Mouse (Mus musculus): ENCODE data around the gene Sipa1l1. TPM values are rescaled to one million over a fixed set of nuclear protein-coding genes. Genes with fewer than 3 reads are reported as not detected.
"Not testable (repeated sequence)": the region's sequence is repeated elsewhere in the genome, so short reads cannot be mapped to it uniquely, and the experiment has no call there.

Sipa1l1 gene
- polyA plus RNA-seq, 1 experiment, result 17.2 TPM

DNA sequence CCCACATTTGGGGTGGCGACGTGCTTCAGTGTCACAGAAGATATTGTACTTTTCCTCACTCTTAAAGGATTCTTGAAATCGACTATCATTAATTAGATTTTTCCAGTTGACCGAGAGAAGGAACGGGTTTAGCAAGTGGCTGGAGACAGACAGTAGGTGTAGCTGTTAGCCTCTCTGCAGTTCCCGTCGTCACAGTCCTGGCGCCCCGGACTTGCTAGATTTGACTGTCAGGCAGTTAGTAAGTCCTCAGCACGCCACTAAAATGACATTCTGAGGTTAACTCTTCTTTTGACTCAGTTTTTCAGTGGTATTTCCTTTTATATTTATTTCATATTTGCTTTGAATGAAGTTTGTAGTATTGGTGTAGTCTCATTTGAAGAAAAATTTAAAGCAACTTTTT lies 2.5 kb downstream of the Sipa1l1 start:
- Histone ChIP-seq H3K4me1 (ENCODE audit: control insufficient read depth, insufficient read depth, low read length) (peaks cover 6% of the 10 kb centered on the region; the same call in 1 of the 2 replicates), H3K4me3 (ENCODE audit: insufficient read depth, low read length) (no peak overlapping the region), H3K27ac (ENCODE audit: insufficient read depth, low read depth, low read length) (no peak overlapping the region)
- TF ChIP-seq CTCF (IDR thresholded peaks at IDR 0.05; ENCODE audit: low read depth, low read length), result no peak
- no peak for TF ChIP-seq POLR2A (IDR thresholded peaks at IDR 0.05; ENCODE audit: borderline replicate concordance, low read depth, low read length)

DNA sequence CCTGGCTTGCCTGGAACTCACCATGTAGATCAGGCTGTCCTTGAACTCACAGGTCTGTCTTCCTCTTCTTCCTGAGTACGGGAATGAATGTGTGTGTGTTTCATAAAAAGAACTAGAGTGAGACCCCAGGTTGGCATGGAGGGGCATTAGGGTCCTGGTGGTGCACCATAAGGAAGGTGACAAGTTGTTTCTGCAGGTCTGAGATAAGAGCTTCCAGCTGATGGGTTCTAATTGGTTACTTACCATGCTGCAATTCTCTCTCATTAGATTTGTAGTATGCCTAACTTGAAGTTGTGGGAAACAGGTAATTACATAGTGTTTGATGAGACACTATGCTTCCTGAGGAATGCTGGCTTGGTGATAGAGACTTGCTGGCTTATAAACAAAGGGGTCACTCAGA lies 4.5 kb downstream of the Sipa1l1 start:
- TF ChIP-seq CTCF (IDR thresholded peaks at IDR 0.05; ENCODE audit: low read depth, low read length) (no peak), POLR2A (IDR thresholded peaks at IDR 0.05; ENCODE audit: borderline replicate concordance, low read depth, low read length) (no peak)
- peaks cover 3% of the 10 kb centered on the region; the same call in 1 of the 2 replicates for H3K4me1 ChIP-seq (ENCODE audit: control insufficient read depth, insufficient read depth, low read length)
- H3K27ac ChIP-seq (ENCODE audit: insufficient read depth, low read depth, low read length), result no peak overlapping the region

DNA sequence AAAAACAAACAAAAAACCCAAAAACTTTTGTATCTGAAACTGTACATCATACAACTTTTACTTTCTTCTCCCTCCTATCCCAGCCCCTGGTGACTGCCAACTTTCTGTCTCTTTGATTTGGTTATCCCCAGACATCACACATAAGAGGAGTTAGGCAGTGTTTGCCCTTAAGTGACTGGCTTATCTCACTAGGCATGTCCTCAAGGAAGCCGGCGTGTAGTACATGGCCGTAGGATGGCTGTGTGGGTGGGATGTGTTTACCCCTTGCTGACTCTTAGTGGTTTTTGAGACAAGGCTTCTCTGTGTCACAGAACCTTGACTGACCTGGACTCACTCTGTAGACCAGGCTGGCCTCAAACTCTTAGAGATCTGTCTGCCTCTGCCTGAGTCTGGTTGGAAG lies 6.6 kb downstream of the Sipa1l1 start:
- Histone ChIP-seq H3K4me1 (ENCODE audit: control insufficient read depth, insufficient read depth, low read length) (no peaks in the 10 kb centered on the region), H3K27ac (ENCODE audit: insufficient read depth, low read depth, low read length) (no peak overlapping the region), H3K4me3 (ENCODE audit: insufficient read depth, low read length) (no peak overlapping the region)
- TF ChIP-seq POLR2A (IDR thresholded peaks at IDR 0.05; ENCODE audit: borderline replicate concordance, low read depth, low read length), result no peak
- TF ChIP-seq CTCF (IDR thresholded peaks at IDR 0.05; ENCODE audit: low read depth, low read length), result no peak

More for the DNA sequence above, 4.5 kb downstream of the Sipa1l1 start:
- H3K4me3 ChIP-seq (ENCODE audit: insufficient read depth, low read length), result no peak overlapping the region

DNA sequence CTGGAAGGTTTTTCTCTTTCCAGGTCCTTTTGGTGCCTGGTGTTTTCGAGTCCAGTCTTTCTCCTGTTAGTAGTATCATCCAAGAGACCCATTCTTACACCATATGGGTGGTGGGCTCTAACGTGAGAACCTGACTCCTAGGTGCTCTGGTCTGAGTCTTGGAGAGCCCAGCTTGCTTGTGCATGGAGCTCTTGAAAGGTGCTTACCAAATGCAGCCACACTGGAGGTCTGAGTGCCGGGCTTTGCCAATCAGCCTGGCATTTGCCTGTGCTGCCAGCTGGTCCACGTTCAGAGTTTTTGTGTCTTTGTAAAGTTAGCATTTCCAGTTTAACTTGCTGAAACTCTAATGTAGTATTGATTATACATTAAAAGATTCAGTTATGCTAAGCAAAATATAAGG lies 9.5 kb downstream of the Sipa1l1 start:
- no peak for TF ChIP-seq CTCF (IDR thresholded peaks at IDR 0.05; ENCODE audit: low read depth, low read length)
- TF ChIP-seq POLR2A (IDR thresholded peaks at IDR 0.05; ENCODE audit: borderline replicate concordance, low read depth, low read length), result no peak
- no peak overlapping the region for H3K27ac ChIP-seq (ENCODE audit: insufficient read depth, low read depth, low read length)
- H3K4me3 ChIP-seq (ENCODE audit: insufficient read depth, low read length), result no peak overlapping the region
- H3K4me1 ChIP-seq (ENCODE audit: control insufficient read depth, insufficient read depth, low read length), result no peaks in the 10 kb centered on the region

DNA sequence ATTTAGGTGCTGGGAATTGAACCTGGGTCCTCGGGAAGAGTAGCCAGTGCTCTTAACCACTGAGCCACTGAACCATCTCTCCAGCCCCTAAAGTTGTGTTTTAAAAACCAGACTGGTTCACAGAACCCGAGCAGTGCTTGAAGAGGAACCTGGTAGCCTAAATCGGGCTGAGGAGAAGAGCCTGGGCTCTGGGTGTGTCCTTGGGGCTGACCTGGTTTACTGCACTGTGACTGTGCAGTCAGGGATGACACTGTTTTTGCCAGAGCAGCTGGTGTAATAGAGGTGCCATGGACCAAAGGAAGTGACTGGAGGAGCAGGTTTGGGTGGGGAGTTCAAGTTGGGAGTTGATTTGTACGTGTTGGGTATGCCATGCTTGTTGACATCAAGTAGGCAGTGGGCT lies 10.5 kb downstream of the Sipa1l1 start:
- Histone ChIP-seq H3K27ac (ENCODE audit: insufficient read depth, low read depth, low read length) (no peak overlapping the region), H3K4me1 (ENCODE audit: control insufficient read depth, insufficient read depth, low read length) (no peaks in the 10 kb centered on the region), H3K4me3 (ENCODE audit: insufficient read depth, low read length) (no peak overlapping the region)
- no peak for TF ChIP-seq POLR2A (IDR thresholded peaks at IDR 0.05; ENCODE audit: borderline replicate concordance, low read depth, low read length)
- TF ChIP-seq CTCF (IDR thresholded peaks at IDR 0.05; ENCODE audit: low read depth, low read length), result no peak

DNA sequence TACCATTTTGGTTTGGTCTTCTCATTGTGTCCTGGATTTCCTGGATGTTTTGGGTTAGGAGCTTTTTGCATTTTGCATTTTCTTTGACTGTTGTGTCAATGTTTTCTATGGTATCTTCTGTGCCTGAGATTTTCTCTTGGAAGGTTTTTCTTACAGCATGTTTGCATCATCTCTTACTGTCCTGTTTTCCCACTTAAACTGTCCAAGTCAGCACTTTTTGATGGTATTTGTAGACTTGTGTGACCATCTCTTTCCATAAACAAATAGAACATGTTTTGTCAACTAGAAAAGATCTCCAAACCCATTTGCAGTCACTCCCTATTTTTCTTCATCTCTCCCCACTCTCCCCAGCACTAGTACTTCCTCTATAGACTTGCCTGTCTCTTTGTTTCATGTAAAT lies 17.0 kb downstream of the Sipa1l1 start:
- not testable (repeated sequence) for H3K4me1 ChIP-seq (ENCODE audit: control insufficient read depth, insufficient read depth, low read length); H3K4me3 ChIP-seq (ENCODE audit: insufficient read depth, low read length); H3K27ac ChIP-seq (ENCODE audit: insufficient read depth, low read depth, low read length)

DNA sequence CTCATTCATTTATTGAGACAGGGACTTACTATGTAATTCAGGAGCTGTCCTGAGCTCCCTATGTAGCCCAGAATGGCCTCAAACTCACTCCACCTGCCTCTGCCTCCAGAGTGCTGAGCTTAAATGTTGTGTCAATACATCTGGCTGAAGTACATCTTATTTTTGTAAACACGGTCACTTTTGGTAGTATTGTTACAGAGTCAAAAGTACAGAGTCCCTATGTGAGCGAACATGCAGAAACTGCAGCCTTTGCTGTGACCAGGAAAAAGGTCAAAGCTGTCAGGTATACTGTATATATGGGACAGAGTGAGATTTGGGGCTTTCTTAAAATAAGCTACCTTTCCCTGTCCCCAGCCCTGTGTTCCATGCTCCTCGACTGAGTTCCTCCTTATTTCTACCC lies 17.6 kb downstream of the Sipa1l1 start:
- Histone ChIP-seq H3K4me3 (ENCODE audit: insufficient read depth, low read length) (no peak overlapping the region), H3K27ac (ENCODE audit: insufficient read depth, low read depth, low read length) (no peak overlapping the region), H3K4me1 (ENCODE audit: control insufficient read depth, insufficient read depth, low read length) (peaks cover 4% of the 10 kb centered on the region; the same call in 1 of the 2 replicates)
- no peak for TF ChIP-seq POLR2A (IDR thresholded peaks at IDR 0.05; ENCODE audit: borderline replicate concordance, low read depth, low read length)
- TF ChIP-seq CTCF (IDR thresholded peaks at IDR 0.05; ENCODE audit: low read depth, low read length), result no peak

DNA sequence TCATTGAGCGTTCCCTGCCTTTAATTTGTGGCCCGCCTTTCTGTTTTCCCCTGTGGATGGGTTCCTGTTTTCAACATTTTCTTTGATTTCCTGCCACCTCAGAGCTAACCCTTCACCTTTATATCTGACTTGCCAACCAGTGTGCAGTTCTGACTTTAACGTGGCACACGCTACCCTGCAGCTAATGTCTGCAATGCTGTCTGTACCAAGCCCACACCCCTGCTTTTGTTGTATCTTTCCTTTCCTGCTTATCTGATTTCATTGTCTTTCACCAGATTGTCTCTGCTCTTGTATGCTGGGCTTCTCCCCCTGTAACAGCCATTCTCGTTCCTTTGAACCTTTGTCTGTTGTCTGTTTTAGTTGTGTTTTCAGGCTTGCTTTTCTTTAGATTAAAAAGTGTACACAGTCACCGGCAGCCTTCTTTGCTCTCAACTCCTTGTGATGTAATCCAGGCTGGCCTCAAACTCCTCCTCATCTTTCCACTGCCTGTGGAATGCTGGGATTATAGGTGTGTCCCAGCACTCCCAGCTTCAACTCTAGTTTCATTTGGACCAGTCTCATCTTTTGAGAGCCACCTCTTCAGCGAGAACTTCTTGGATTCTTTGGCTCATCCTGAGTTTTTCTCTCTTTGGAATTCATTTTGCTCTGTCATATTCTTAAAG lies 18.2 kb downstream of the Sipa1l1 start:
- H3K4me3 ChIP-seq (ENCODE audit: insufficient read depth, low read length), result no peak overlapping the region
- H3K4me1 ChIP-seq (ENCODE audit: control insufficient read depth, insufficient read depth, low read length), result peaks cover 6% of the 10 kb centered on the region; the same call in 1 of the 2 replicates
- TF ChIP-seq CTCF (IDR thresholded peaks at IDR 0.05; ENCODE audit: low read depth, low read length) (no peak), POLR2A (IDR thresholded peaks at IDR 0.05; ENCODE audit: borderline replicate concordance, low read depth, low read length) (no peak)
- no peak overlapping the region for H3K27ac ChIP-seq (ENCODE audit: insufficient read depth, low read depth, low read length)

DNA sequence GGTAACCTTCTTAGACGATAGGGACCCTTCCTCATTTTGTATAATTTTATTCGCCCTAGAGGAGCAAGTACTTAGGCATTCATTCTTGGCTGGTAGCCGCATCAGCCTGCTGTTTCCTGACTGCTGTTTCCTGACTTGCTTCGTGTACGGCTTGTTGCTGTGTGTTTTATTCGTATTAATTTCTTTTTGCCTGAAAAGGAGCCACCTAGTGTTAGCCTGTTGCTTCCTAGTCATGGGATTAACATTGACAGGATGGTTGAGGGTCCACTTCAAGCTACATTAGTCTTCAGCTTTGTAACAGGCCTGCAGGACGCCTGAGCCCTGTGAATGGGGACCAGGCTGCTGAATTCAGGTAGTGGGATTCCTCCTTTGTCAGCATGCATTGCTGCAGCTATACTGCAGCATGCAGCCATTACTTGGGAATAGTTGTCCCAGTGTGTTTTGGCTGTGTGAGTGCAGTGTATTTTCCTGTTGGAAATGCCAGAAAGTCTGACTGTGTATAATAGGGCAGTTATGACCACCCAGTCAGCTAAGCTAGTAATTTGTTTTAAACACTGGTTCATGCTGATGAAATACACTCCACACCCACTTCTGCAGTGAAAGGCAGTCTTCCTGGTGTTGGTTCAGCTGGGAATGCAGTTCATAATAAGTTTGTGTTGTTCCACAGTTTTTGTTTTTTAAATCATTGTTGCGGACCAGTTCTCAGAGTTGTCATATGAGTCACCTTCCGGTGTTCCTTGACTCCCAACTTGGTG lies 19.4 kb downstream of the Sipa1l1 start:
- Histone ChIP-seq H3K4me3 (ENCODE audit: insufficient read depth, low read length) (no peak overlapping the region), H3K4me1 (ENCODE audit: control insufficient read depth, insufficient read depth, low read length) (peaks cover 12% of the 10 kb centered on the region; the same call in 1 of the 2 replicates), H3K27ac (ENCODE audit: insufficient read depth, low read depth, low read length) (no peak overlapping the region)
- TF ChIP-seq POLR2A (IDR thresholded peaks at IDR 0.05; ENCODE audit: borderline replicate concordance, low read depth, low read length) (no peak), CTCF (IDR thresholded peaks at IDR 0.05; ENCODE audit: low read depth, low read length) (no peak)

DNA sequence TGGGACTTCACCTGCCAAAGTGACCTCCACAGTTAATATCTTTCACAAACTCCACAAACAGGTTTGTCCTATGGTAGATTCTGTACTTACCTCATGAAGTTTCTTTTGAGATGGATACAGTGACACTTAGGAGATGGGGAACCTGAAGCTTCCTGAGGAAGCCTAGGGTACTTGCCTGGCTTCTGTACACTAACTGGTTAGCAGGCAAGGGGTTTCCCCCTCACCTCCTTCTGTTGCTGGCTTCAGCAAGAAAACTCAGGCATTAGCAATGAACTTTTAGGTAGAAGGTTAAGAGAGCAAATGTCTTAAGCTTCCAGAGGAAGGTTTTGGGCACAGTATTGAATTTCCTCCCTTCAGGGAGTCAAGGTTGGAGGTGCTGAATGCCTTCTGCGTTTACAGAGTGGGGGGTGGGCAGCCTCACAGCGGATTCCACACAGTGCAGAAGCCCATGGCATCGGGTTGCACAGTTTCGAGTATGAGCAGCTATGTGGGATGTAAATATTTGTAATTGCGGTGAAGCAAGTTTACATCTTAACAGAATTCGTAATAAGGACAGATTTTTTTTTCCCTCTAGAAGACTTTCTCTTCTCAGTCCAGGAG lies 20.1 kb downstream of the Sipa1l1 start:
- Histone ChIP-seq H3K4me3 (ENCODE audit: insufficient read depth, low read length) (no peak overlapping the region), H3K4me1 (ENCODE audit: control insufficient read depth, insufficient read depth, low read length) (peaks cover 12% of the 10 kb centered on the region; the same call in 1 of the 2 replicates), H3K27ac (ENCODE audit: insufficient read depth, low read depth, low read length) (no peak overlapping the region)
- TF ChIP-seq CTCF (IDR thresholded peaks at IDR 0.05; ENCODE audit: low read depth, low read length) (no peak), POLR2A (IDR thresholded peaks at IDR 0.05; ENCODE audit: borderline replicate concordance, low read depth, low read length) (no peak)

Measured in bone marrow macrophage, adult 2 months (primary cell).